Mouse (Mus musculus) v-Abl transformed pro-B cells (cell line): ENCODE data around the gene Gstz1.

Experiments used
- in situ Hi-C, 2 experiments: fragments of 400-800 bp; cut with MboI; formaldehyde crosslinking; loops; one replicate each; pipeline ENCODE4 v1.15.1; 2025; ENCODE audit not compliant: unreplicated experiment in 2 of 2

Gstz1 gene

DNA sequence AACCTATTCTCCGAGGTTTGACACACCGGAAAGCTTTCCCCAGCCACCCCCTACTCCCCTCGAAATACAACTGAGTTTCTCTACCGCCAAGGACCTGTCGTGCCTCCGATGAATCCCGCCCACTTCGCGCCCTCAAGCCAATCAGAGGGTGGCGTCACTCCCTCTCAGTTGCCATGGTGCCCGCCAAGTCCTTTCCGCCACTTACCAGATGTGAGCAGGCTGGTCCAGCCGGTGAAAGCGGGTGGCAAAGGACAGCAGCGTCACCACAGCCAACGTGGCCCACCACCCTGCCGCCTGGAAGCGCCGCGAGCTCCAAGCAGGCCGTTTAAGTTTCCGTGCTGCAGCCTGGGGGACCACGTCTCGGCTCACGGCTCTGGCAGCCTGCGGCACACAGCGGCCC, at the start of gene Gstz1:
Gene Gstz1, plus strand, starts transcription at position 200 of the 400 bp plus-strand sequence.
- in situ Hi-C loops, result loop anchor here (5.0 kb wide), 2 partner anchors 115 to 120 kb away; partner anchors contain the start of genes Ahsa1 (in 1 of the 2) and Vipas39 (in 1 of the 2)

DNA sequence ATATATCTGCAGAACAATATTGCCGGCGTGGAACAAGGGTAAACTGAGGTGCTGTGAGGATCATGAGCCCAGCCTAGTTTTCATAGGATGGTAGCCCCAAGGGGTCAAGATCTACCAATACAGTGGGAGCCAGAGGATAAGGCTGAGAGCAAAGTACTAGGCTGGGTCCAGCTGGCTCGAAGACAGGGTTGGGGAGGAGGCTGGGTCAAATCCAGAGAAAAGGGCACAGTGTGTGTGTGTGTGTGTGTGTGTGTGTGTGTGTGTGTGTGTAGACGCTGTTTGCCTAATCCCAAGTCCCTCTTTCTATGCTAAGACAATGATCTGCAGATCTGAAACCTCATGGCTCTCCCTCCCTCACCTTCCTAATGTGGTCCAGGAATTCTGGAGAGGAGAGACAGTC, 46.6 kb upstream of the Gstz1 start:
- in situ Hi-C loops, result no loop called here

DNA sequence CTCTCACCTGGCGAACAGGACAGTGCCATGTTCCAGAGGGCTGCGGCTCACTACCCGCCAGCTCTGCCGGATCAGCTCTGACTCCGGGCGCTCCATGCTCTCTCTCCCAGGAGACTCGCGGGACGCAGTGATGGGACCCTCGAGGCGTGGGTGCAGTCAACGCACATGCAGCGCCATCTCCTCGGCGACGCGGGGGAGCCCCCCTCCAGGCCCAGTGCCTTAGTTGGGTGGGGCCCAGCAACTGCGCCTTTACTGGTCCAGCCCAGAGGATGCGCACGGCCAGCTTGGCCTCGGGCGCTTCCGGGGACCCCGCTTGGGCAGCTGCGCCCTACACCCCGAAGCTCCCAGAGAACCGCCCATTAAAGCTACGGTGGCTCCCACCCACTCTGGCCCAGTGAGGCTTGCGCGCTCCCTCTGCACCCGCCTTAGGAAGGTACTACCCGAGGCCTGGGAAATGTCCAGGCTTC, 44.8 kb upstream of the Gstz1 start, which contains the start of gene Ngb:
Gene Ngb, minus strand, starts transcription at position 375 of the 467 bp plus-strand sequence.
- in situ Hi-C loops, result no loop called here

DNA sequence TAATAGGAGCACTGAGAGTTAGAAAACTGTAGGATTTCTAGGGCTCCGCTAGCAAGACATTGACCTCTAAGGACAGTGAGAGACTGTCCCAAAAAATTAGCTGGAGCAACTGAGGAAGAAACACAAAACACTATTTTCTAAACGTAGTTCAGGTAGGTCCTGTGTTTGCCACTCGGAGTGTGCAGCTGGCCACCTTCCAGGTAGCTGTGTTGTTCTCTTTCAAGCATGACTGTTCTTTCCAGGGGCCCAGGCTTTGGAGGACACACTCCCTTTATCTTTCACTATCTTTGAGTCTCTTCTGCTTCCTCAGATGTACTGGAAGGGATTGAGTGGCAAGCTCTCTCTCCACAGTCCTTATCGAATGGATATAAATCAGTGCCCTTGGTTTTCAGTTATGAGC, 43.5 kb upstream of the Gstz1 start:
- in situ Hi-C loops, result no loop called here

DNA sequence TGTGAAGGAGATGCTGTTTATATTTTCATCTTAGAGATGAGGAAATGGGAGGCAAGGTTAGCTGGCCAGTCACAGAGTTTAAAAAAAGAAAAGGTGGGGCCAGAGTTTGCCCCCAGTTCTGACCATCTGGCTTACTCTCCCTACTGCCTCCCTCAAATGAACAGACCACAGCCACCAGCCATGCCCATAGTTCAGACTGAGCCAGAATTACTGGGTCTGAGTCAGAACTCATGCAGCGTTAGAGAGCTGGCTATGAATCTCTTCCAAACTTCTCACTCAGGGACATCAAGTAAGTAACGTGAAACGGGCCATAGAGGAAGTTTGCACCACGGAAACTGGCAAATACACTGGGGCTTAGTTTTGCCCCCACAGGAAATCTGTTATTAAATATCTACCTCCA, 42.2 kb upstream of the Gstz1 start:
- in situ Hi-C loops, result no loop called here

DNA sequence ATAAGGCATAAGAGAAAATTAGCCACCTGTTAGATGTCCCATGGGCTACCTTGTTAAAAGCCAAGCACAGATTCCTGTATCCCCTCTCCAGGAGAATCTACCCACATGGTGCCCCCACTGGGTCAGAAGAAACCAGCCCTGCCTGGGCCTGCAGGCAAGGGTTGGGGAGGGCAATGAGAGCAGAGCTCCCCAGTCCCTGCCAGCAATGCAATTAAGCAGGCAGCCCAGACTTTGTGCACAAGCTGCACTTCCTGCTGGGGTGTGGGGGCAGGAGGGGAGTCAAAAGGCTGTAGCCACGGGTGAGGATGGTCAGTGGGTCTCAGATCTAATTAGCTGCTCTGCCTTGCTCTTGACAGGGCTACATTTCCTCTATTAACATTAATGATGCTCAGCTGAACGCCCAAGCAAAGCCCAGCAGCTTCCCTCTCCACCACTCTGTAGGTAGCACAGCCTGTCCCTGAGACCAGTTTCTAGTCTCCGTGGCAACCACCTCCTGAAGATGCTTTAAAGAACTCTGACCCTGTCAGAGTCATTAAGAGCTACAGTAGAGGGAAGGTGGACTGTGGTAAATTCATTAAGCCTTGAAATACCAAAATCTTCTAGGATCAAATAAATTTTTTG, 39.5 kb upstream of the Gstz1 start:
- in situ Hi-C loops, result no loop called here

DNA sequence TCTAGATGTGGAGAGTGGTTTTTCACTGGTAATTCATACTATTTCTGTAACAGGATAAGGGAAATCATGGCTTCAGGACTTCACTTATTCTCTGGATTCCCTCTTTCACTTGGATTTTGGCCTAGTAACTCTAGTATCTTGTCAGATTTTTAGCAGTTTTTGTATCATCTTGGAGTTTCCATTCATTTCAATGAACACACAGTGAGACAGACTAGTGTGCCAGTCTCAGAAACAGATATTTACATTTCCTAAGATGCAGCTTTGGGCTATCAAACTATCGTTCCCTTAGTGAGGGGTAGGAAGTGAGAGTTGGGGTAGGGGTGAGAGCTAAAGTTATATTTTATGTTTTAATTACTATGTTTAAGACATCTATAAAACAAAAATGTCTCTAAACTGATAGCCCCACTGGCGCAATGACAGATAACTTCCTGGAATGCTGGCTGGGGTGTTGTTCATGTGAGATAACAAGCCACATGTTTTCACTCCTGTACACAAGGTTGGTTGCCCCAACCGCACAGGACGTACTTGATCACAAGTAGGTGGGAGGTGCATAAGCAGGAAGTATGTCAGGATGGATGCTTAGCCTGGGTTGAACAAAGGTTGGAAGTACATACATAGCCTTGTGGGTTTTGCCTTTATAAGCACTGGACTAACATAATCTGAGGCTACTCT, 24.9 kb upstream of the Gstz1 start:
- in situ Hi-C loops, result no loop called here

DNA sequence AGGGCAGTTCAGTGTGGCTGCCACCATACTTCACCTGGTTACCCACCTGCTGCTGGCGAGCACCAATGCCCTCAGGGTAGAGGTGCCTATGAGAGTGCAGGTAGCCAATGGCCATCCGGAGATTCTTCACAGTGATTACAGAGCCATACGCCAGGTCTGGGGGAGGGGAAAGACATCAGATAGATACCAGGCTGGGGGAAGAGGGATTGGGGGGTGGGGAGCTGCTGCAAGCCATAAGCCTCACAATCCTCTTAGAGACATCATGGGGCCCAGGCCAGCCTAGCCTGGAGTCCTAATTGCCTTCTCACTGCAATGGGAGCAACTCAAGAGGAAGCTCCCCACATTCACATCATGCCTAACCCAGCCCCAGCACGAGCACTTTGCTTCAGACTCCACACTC, 19.7 kb upstream of the Gstz1 start:
- in situ Hi-C loops, result loop anchor here in 1 of 2 experiments (5.0 kb wide), 1 partner anchor 205 kb away; no protein-coding TSS in a partner anchor

DNA sequence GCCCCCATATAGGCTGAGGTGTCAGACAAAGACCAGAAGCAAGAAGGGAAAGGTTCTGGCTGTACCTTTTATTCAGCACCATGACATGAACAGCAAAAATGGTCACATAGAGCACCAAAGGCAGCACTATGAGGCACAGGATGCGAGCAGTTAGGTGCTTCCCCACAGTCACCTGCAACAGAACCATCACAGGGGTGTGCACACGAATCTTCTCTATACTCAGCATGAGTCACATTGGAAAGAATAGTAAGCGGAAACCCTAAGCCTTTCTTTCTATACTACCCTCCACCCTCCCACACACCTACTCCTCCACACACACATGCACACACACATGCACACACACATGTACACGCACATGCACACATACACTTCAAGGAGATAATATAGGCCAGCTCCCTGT, 16.7 kb upstream of the Gstz1 start:
- in situ Hi-C loops, result loop anchor here in 1 of 2 experiments (5.0 kb wide), 1 partner anchor 207 kb away; no protein-coding TSS in a partner anchor

DNA sequence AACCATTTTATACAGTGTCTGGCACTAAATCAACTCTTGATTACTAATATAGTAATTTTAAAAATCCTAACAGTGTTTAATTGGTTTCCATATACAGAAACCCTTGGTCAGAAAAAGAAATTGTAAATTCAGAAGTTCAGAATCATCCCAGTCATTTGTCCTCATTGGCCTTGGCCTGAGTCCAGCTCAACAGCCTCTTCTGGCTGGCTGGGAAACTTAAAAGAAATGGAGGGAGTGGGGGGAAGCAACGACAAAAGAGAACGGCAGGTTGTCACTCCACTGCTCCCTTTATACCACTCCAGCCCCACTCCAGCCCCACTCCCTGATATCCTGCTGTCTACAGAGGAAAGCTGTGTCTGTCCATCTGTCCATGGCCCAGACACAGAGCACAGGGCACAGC, 15.8 kb upstream of the Gstz1 start:
- in situ Hi-C loops, result loop anchor here in 1 of 2 experiments (5.0 kb wide), 1 partner anchor 206 kb away; no protein-coding TSS in a partner anchor

DNA sequence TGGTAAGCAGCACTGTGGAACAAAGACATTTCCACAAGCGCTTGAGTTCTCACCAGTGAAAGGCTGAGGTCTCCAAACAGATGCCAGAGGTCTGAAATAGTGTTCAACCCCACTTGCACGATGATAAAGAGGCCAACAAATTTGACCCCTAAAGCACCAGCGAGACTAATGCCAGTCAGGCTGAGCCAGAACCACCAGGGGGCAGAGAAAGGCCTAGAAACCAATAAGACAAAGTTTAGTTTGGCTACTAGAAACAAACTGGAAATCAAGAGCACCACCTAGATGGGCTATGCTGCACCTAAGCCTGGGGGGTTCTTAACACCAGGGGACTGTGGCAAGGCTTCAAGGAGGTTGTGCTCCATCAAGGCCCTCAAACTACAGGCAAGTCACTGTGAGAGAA, 15.3 kb upstream of the Gstz1 start:
- in situ Hi-C loops, result loop anchor here in 1 of 2 experiments (5.0 kb wide), 1 partner anchor 206 kb away; no protein-coding TSS in a partner anchor

DNA sequence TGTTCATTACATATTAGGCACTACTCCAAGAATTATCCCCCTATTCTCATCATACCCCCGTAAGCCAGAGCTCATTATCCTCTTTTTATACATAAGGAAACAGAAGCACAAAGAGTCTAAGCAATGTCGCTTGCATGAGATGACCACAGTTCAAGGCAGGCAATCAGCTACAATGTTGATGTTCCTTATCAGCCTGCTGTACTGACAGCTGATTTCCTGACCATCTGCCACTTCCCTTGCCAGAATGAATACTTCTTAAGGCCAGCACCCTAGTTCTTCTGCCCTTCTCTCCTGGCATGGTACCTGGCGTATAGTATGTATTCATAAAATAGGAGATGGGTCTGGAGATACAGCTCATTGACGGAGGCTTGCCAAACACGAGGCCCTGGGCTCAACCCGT, 14.8 kb upstream of the Gstz1 start:
- in situ Hi-C loops, result loop anchor here in 1 of 2 experiments (5.0 kb wide), 1 partner anchor 205 kb away; no protein-coding TSS in a partner anchor

DNA sequence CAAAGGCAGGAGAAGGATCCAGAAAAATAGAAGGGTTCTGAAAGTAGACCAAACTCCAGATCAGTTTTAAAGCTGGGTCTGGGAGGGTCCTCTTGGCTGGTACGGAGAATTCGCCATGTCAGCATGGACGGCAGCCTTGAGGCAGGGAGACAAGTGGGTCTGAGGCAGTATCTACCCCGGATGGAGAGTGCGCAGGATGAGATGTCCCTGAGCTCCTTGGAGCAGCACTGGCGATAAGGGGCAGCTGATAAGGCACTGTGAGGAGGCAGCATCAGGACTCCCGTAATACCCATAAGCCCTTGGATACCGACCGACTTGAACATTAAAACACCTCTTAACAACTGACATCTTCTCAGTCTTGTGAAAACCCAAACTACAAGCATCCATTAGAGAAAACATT, 14.2 kb upstream of the Gstz1 start:
- in situ Hi-C loops, result loop anchor here in 1 of 2 experiments (5.0 kb wide), 1 partner anchor 205 kb away; no protein-coding TSS in a partner anchor

DNA sequence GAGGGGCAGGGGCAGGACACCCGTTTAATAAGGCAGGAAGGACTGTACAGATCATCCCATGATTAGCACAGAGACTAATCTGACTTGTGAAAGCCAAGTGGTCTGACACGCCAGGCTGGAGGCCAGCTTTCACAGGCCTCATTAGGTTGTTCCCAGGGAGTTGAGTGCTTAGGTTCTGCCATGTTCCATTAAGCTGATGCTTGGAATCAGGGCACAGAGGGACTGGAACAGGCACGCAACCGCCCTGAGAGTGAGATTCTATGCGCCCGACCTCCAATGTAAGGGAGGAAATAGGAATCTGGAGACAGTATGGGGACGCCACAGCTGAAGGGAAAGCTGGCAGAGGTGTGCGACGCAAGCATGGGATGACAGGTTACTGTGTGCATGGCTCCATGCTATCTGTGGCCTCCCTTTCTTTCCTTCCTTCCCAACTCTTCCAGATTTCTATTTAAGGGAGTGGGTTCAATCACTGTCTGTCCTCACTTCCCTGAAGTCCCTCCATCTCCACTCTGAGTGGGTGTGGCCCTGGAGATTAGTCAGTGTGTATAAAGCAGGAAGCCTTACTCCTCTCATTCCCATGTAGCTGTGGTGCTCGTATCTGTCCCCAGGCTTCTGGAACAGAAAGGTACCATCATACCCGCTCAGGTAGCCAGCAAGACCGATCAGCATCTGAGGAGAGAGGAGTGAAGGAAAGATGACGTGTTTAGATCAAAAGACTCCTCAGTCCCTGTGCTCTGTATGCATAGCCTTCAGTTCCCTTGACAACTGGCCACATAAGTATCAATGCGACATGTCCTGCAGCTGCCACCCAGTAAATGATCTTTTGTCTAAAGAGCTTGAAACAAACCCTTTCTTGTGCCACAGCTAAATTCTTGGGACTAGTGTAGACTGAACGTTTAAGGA, 9.3 kb upstream of the Gstz1 start:
- in situ Hi-C loops, result no loop called here

DNA sequence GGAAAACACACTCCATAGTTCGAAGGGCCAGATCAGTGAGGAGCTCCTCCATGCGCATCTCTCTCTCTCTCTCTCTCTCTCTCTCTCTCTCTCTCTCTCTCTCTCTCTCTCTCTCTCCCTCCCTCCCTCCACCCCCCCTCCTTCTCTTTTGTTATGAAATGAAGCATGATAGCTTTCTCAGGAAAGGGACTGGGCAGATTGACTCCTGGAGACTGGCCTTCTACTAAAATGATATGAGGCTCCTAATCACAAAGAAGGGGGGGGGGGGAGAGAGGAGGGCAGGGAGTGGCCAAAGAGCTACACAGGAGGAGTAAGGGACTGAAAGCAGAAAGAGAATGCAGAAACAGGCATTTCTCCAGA, 8.6 kb upstream of the Gstz1 start:
- in situ Hi-C loops, result no loop called here

DNA sequence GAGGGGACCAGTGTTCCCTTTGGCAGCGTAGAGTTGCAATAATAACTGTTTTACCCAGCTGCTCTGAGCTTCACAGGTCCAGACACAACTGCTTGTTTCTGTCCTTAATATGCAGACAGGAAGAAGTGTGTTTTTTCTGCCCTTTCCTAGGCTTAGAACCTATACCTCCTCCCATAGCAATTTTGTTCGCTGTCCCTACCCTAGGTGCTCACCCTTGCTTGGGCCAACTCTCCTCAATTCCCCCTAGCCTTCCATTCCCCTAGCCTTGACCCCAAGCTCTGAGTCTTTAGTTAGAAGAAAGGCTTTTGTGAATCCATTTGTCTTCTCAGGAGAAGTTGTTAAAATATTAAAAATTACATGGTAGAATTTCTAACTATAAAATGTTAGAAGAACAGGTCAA, 8.2 kb upstream of the Gstz1 start:
- in situ Hi-C loops, result no loop called here

DNA sequence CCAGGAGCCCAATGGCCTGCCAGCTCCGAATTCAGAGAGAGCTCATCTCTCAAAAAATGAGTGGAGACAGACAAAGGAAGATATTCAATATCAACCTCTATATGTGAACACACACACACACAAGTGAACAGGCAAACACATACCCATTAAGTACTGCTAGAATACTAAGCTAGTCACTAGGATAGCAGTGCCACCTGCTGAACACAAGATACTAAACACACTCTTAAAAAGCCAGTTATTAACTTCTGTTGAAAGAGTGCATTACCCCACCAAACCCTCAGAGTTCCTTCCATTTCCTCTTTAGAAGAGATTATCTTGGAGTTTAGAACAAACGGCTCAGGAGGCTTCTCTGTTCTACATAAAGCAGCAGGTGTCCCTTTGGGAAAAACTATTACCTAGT, 4.8 kb upstream of the Gstz1 start:
- in situ Hi-C loops, result no loop called here

DNA sequence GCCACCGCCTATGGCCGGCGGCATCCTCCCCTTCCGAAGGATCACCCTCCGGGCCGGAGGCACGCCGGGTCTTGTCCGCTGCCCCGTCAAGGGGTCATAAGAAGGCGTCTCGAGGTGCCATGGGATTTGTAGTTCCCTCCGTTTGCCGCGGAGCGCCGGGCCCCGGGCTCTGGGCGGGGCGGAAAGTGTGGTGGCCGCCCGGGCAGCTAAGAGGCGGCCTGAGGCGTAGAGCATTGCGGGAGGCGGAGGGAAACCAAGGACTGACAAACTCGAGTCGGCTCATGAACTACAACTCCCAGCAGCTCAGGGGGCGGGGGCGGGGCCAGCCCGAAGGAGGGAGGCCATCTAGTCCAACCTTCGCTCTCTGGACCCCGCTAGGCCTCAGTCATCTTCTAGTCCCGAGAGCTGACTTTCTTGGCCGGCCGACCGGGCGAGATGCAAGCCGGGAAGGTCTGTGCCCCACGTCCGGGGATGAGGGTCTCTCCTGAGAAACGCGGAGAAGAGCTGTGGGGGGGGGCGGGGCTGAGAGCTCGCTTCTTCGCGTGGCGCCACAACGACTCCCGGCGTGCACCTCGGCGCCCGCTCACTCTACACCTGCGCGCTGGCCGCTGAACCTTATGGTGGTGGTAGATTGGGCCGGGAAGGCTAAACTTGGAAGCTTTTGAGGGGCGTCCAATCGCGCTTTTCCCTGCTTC, 577 bp downstream of the Gstz1 start, which contains the start of gene Pomt2:
Gene Pomt2, minus strand, starts transcription at position 574 of the 695 bp plus-strand sequence.
- in situ Hi-C loops, result loop anchor here (5.0 kb wide), 2 partner anchors 115 to 120 kb away; partner anchors contain the start of genes Ahsa1 (in 1 of the 2) and Vipas39 (in 1 of the 2)

DNA sequence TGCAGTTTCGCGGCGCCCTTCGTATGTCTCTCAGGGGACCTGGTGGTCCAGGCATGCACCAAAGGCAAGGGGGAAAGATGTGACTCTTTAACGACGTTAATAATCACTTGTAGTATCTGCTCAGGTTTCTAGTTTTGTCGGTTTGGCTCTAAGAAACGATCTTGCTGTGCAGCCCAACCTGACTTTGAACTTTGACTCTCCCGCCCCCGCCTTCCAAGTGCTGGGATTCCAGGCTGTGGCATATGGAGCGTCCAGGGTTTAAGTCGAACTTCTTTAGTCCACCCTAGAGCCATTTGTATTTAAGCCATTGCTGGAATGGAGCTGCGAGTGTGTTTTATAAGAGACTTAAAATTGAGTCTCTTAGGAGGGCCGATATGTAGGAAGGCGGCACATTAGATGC, 1.2 kb downstream of the Gstz1 start:
- in situ Hi-C loops, result loop anchor here (5.0 kb wide), 2 partner anchors 114 to 119 kb away; partner anchors contain the start of genes Ahsa1 (in 1 of the 2) and Vipas39 (in 1 of the 2)

DNA sequence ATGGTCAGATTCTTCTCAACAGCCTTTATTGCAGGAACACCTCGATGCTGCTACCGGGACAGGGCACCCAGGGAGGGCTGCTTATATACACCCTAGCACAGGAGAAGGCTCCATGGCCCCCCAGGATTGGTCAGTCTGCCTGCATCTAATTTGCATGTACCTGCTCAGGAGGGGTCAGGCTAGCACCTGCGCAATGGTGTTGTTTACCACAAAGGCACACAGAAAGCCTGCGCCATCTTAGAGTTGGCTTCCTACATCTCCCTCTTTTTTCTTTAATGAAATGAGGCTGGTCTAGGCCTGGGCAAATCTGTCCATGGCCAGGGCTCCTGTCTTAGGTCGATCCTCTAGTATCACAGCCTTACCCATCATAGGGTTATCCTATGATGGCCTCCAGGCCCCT, 2.5 kb downstream of the Gstz1 start:
- in situ Hi-C loops, result loop anchor here (5.0 kb wide), 2 partner anchors 113 to 118 kb away; partner anchors contain the start of genes Ahsa1 (in 1 of the 2) and Vipas39 (in 1 of the 2)
